Mouse (Mus musculus) splenic B cell, adult 2 months (primary cell): ENCODE results near the gene Mlana.
A peak's percentile ranks its signal among the peaks of the same experiment; 100 is the strongest.

Source experiments
- DNase-seq: peaks from one replicate; pipeline ENCODE4 v3.0.0-alpha.2; 2011; ENCODE audit warnings: low read depth, low spot score
- H3K27me3 ChIP-seq: 2 replicates; pipeline ENCODE4 v1.6.1; 2012; ENCODE audit warnings: mild to moderate bottlenecking, low read length, moderate library complexity, mixed read lengths; ENCODE audit not compliant: control insufficient read depth, poor library complexity, insufficient read depth, severe bottlenecking
- H3K36me3 ChIP-seq: 2 replicates; pipeline ENCODE4 v1.6.1; 2012; ENCODE audit warnings: mild to moderate bottlenecking, low read length, moderate library complexity, mixed read lengths; ENCODE audit not compliant: control insufficient read depth, poor library complexity, insufficient read depth, severe bottlenecking

The Mlana gene

DNA sequence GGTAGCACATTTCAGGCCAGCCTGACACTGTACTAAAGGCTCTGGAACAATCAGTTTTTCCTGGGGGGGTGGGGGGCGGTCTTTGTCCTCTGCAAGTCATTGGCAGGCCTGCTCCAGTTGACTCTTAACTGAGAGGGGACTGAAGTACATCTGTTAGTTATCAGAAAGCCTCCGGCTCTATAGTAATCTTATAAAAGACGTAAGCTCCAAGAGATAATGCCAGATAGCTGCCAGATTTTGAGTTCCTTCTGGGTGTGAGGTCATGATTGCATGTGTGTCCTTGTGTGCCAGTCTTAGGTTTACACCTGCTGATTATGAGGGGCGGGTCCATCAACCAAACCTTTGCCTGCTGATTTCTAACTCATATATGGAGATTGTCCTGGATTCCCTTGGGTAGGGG is 31.5 kb upstream of the Mlana start:
- no peak for DNase-seq
- Histone ChIP-seq H3K27me3 (no peaks in the 10 kb centered on the region), H3K36me3 (no peaks in the 10 kb centered on the region)

DNA sequence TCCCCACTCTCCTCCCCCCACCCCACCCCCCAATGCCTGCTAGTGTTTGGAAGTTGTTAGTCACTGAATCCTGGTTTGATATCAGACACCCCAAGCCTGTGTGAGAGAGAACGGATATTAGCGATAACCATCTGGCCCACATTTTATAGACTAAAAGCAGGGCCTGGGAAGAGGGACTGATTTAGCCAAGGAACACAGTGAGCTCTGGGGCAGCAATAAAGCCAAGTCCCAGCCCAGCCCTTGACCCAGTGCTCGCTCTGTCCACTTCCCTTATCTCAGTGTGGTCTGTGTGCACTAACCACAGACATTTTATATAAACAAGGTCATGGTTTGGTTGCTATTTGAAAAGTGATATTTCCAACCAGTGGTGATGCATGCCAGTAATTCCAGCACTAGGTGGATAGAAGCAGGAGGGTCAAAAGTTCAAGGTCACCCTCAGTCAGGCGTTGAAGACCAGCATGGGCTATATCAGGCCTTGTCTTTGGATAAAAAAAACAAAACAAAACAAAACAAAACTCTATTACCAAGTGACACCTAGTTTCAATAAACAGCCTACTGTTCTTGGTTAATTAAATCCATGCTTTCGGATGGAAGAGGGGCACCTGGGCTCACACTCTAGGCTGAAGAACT is 30.5 kb upstream of the Mlana start:
- Histone ChIP-seq H3K27me3 (no peaks in the 10 kb centered on the region), H3K36me3 (no peaks in the 10 kb centered on the region)
- DNase-seq, result no peak

DNA sequence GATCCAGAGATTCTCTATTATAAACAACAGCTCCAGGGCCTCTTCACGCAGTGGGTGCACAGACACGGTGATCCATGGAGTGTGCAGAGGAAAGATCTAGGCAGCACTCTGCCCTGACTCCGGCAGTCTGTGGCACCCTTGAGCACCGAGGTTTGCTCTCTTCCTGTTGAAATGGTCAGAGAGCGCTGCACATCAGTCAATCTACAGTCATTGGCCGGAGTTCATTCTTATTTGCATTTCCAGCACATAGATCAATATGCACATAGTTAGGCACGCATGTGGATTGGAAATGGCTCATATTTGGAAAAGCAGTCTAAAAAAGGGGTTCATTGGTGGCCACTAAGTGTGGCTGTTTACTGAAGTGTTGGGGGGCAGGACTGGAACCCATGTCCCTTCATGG is 29.5 kb upstream of the Mlana start:
- Histone ChIP-seq H3K36me3 (no peaks in the 10 kb centered on the region), H3K27me3 (no peaks in the 10 kb centered on the region)
- DNase-seq, result no peak

DNA sequence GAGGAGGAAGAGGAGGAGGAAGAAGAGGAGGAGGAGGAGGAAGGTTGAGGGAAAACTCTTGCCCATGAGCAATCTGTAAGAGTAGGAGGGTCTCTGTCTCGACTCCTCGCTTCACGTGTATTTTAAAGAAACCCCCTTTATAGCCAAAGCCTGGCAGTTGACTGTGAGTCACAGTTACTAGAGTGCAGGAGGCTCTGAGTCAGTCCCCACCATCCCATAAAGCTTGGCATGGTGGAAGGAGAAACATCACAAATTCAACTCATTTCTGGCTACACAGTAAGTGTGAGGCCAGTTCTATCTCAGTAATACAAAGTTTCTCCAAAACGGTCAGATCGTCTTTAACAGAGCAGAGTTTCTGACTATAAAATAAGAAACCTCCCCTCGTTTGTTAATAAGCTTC is 27.4 kb upstream of the Mlana start:
- no peak for DNase-seq
- no peaks in the 10 kb centered on the region for H3K36me3 ChIP-seq
- H3K27me3 ChIP-seq, result no peaks in the 10 kb centered on the region

DNA sequence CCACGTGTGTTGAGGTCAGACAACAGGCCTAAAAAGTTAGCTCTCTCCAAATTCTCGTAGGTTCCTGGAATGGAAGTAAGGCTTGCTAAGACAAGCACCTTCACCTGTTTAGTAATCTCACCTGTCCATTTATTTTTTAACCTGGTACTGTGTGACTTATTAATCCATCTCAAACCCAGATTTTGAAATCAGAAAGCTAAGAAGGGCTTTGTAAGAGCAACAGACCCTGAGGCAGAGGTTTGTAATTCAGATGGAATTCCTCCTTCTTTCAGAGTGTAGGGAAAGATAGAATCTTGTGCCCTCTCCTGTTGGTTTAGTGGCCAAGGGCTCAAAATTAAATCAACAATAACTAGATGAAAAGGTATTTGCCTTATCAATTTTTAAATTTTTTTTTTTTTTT is 26.5 kb upstream of the Mlana start:
- H3K36me3 ChIP-seq, result no peaks in the 10 kb centered on the region
- DNase-seq, result no peak
- H3K27me3 ChIP-seq, result no peaks in the 10 kb centered on the region

DNA sequence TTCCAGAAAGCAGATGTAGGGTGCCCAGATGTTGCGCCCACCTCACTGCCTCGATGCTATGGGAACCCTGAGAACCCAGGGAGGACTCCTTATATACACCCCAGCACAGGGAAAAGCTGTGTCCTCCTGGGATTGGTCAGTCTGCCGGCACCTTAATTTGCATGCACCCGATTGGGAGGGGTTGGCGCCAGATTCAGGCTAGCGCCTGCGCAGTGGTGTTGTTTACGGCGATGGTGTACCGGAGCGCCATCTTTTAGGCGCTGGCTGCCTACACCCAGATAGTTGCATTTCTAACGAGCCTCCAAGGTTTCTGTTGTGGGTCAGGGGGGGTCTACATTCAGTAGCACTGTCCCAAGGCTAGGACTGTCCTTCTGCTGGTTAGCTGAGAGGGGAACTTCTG is 25.0 kb upstream of the Mlana start:
- no peaks in the 10 kb centered on the region for H3K36me3 ChIP-seq

DNA sequence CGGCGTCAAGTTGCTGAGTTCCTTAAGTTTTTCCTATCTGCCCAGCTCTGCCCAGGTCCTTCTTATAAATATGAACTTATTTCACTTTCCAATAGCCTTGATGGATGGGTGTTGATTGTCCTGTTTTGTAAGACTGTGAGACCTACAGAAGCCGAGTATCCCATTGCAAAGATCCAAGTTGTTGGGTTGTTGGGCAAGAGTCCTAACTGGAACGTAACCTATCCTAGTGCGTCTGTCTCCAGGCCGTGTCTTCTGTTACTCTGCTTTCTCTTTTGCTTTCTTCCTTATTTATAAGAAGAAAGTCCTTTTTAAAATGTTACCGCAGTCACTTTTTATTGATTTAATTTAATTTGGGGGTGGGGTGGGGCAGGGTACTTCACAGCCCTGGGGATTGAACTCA is 22.7 kb upstream of the Mlana start:
- DNase-seq, result no peak
- Histone ChIP-seq H3K27me3 (no peaks in the 10 kb centered on the region), H3K36me3 (no peaks in the 10 kb centered on the region)

More for the DNA sequence above, 25.0 kb upstream of the Mlana start:
- H3K27me3 ChIP-seq, result no peaks in the 10 kb centered on the region
- no peak for DNase-seq

DNA sequence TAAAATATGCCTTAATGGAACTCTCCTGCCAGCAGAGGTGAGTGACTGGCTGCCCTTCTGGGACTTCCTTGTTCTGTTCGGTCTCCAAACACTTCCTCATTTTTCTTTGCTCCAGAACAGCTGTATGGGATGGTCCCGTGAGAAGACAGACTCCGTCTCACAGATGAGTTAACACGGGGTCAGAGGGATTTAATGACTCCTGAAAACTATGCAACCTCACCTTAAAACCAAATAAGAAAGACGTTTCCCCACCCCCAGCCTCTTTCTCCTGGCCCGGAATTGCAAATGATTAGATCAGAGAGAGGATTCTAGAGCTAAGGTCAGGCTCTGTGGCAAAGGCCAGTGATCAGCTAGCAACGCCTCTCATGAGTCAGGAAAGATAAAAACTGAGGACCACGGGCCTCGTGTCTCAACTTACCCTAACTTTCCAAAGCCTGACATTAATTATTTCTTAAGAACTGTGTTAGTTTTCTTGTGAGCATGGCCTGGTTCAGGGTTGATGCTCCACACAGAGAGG is 22.0 kb upstream of the Mlana start:
- DNase-seq, result no peak
- Histone ChIP-seq H3K27me3 (no peaks in the 10 kb centered on the region), H3K36me3 (no peaks in the 10 kb centered on the region)

DNA sequence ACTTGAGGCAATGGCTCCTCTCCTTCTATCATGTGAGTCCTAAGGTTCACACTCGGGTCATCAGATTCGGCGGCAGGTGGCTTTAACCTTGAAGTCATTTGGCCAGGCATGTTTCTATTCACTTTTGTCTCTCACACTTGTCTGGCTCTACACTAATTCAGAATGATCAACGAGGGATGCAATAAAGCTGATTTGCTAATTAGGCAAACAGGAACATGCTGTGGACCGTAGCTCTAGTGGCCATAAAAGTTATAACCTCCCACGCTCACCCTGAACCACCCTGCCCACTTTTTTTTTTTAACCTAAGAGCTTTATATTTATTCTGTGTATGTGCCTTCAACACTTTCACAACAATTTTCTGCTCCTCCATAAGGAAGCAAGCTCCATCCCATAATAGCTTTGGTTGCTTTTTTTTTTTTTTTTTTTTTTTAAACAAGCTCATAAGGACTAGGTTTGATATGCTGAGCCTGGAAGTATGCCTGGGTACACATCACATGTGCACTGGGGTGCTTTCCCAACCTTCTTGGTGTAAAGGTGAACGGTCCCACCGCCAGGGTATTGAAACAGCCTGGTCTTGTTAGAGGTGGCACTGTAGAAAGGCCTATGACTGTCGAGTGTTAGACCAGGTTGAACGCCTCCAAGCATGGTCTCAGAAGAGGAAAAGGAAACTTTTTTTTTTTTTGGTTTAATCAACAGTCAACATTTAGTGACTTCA is 21.0 kb upstream of the Mlana start:
- Histone ChIP-seq H3K27me3 (no peaks in the 10 kb centered on the region), H3K36me3 (no peaks in the 10 kb centered on the region)
- DNase-seq, result peak; percentile 53

DNA sequence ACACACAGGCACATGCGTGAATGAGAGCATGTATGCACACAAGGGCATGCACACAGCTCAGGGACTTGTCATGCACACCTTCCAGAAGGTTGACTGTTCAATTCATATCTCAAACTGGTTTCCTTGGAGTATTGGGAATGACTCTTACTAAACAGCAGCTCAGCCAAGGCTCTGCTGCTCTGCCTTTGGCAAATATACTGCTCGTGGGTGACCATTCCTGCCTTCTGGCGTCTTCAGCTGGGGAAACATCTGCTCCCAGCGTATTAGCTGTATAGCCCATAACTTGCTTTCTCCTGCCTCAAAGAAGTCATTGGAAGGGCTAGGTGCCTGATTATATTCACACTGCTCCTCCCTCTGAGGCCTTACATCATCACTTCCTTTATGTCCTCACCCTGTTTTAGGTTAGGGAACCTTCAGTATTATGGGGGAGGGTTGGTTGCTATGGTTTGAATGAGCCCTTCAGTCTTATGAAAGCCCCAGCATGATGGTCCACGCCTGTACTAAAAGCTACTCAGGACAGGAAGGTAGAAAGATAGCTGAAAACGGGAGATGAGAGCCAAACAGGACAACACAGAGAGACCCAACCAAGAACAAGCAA is 19.3 kb upstream of the Mlana start:
- DNase-seq, result no peak
- H3K36me3 ChIP-seq, result no peaks in the 10 kb centered on the region
- no peaks in the 10 kb centered on the region for H3K27me3 ChIP-seq

DNA sequence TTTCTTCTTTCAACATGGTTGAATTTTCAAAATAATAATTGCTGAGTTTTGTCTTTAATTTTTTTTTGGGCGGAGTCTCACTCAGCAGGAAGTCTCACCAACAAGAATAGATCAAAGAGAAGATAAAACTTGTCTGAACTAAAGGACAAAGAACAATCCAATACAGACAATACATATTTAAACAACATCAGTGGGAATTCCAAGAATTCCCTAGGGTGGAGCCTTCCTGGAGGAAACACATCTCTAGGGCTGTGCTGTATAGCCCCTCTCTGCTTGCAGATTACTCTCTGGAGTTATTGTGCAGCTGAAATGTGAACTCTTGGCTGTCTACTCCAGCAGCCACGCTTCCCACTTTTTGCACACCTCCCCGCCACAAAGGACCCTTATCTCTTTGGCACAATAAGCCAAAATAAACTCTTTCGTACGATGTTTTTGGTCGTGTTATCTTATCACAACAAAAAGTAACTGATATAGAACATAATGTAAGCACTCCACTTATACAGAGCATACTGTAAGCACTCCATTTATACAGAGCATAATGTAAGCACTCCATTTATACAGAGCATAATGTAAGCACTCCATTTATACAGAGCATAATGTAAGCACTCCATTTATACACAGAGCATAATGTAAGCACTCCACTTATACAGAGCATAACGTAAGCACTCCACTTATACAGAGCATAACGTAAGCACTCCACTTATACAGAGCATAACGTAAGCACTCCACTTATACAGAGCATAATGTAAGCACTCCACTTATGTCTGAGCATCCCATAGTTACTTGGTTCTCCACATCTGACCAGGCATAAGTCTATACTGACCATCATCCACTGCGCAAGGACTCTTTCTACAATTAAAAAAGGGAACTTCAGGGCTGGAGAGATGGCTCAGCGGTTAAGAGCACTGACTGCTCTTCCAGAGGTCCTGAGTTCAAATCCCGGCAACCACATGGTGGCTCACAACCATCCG is 17.2 kb upstream of the Mlana start:
- Histone ChIP-seq H3K27me3 (no peaks in the 10 kb centered on the region), H3K36me3 (no peaks in the 10 kb centered on the region)
- no peak for DNase-seq

DNA sequence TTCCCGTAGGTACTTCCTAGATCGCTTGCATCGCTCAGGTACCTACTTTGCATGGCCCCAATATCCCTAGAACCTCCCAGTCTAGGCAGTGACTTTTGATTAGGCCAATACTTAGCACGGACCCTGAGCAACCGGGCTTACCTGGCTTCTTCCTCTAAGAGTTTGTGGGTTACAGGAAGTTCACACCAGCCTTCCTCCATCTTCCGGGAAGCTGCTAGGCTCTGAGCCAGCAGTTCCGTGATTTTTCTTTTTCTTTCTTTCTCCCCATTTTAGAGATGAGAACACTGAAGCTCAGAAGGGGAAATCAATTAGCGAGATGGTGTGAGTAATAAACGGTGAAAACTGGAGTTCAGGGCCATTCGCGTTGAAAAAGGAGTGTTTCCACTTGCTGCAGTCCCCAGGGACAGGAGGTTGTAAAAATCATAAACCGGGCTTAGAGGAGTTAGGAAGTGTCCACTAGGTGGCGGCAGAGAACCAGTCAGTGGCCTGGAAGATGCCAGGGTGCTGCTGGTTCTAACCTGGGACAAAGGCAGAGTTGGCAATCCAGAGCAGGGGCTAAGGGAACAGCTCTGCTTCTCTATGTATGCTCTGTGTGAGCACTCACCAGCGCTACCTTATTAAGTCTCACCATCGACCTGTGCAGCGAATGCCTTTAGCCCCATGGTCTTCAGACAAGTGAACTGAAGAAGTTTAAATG is 13.6 kb upstream of the Mlana start:
- Histone ChIP-seq H3K36me3 (no peaks in the 10 kb centered on the region), H3K27me3 (no peaks in the 10 kb centered on the region)
- DNase-seq, result peak; percentile 91

DNA sequence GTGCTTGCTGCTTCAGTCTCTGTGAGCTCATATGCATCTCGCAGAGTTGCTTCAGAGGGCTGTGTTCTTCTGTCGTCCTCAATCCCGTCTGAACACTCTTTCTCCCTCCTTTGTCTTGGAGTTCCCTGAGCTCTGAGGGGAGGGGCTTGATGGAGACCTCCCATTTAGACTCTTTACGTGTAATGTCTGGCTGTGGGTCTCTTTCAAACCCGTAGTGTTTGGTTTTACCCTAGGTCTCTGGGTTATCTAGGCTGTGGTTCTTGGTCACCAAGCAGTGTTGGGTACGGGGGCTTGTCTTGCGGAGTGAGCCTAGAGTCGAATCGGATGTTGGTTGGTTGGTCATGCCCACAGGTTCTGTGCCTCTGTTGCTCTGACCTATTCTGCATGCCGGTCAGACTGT is 2.6 kb upstream of the Mlana start:
- Histone ChIP-seq H3K27me3 (no peaks in the 10 kb centered on the region), H3K36me3 (no peaks in the 10 kb centered on the region)
- no peak for DNase-seq

DNA sequence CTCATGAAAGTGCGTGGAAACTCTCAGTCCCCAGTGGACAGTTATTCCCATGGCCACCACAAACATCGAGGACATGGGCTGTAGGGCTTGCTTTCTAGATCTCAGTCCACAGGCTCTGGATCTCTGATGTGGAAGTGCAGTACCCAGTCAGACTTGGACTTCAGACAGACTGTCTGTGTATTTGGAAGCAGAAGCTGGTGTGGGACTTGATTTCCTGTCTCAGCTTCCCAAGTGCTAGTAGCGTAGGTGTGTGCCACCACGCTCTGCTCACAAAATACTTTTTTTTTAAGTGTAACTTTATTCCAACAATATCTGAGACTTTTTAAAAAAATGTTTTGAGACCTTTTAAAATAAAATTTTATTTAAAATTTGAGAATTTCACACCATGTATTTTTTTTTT is 1.3 kb upstream of the Mlana start:
- H3K36me3 ChIP-seq, result no peaks in the 10 kb centered on the region
- no peak for DNase-seq
- H3K27me3 ChIP-seq, result no peaks in the 10 kb centered on the region
